Mouse (Mus musculus): ENCODE results near the gene Hbs1l. TPM values are rescaled to one million over a fixed set of nuclear protein-coding genes. Genes with fewer than 3 reads are reported as not detected.

The Hbs1l gene
- polyA plus RNA-seq (2017; shearing (Covaris generic)) = 100 to 1,000 TPM in 1 of 2 experiments, 10 to 100 TPM in 1; 75.8 to 104 TPM

DNA sequence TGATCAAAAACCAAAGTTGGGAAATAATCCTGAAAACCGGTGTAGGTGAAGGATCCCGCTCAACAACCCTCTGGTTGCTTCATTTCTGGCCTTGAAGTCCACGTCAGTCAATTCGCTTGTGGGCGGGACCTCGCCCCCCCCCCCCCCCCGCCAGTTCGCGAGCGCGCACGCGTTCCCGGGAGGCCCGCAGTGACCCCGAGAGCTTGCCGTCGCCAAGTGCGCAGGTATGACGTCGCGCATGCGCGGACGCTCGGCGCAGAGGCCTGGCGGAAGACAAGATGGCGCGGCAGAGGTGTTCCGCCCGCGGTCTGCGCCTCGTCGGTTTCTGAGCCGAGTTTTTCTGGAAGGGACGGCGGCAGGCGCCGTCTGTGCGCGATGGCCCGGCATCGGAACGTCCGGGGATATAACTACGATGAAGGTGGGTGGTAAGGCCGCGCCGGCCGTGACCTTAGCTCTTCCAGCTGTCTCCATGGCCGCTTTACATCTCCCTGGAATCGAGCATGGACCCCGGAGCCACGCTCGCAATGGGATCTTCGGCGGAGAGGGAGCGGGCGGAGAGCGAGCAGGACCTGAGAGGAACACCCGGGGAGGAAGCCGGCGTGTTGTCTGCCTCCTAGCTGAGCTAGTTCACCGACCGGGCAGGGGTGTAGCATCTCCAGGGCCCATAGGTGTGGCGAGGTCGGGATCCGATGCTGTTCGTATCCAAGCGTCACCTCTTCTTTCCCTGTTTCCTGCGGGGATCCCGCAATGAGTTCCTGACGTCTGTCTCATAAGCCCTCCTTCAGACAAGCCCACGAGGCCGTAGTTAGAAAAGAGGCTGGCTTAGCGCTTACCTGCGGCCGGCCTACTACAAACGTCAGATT lies at the start of gene Hbs1l:
TSS of gene Hbs1l (plus strand) at position 221 of the 863 bp plus-strand sequence.

DNA sequence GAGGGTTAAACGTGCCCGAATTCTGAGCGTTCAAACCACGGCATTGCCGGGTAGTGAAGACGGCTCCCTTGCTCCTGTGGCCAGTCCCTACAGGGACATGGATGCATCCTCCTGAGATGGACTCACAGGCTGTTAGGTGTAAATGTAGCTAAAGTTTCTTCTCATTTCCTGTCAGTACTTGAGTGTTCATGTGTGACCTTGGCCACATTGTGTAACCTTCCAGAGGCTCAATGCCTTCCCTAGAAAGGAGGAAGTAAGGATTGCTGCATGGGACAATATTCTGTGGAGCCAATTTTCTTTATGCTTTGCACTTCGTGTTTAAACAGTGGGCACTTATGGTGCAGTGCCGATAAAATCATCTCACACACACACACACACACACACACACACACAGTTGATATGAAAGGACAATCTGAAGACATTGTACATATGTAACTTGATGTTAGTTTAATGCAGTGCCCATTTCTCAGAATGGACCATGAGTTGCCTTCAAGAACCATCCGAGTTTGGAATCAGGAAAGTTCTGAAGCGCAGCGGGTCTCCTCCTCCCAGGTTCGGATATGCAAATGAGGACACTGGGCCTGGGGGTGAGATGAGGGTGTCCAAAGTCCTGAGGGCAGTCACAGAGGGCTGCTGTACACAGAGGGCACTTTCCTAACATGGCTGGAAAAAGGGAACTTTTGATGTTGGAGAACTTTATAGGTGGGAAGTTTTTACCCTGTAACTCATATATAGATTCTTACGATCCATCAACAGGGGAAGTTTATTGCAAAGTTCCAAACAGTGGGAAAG lies 81.1 kb downstream of the Hbs1l start, which contains the start of gene Aldh8a1:
TSS of gene Aldh8a1 (plus strand) at position 610 of the 792 bp plus-strand sequence.

Other genes with a start within 250 kb of the Hbs1l start
- gene Myb, start 135.0 kb upstream of the Hbs1l start, polyA plus RNA-seq (2017; shearing (Covaris generic)) = 10 to 100 TPM; 25.1 to 34.5 TPM
- under 1 TPM in 1 of 2 experiments, not detected in 1; 0.86 TPM for gene Aldh8a1, start 81.3 kb downstream of the Hbs1l start, polyA plus RNA-seq (2017; shearing (Covaris generic))